Mouse (Mus musculus) forebrain, postnatal 0 days (tissue): ENCODE results near the gene Homer3. TPM values are rescaled to one million over a fixed set of nuclear protein-coding genes. Genes with fewer than 3 reads are reported as not detected.

Experiments
- ATAC-seq: fragments of 200-750 bp; cut with Nextera tagmentation; 2 replicates; pipeline ENCODE4 v1.8.0; 2017; ENCODE audit warnings: mild to moderate bottlenecking, moderate library complexity
- DNase-seq: peaks from one replicate; pipeline ENCODE4 v3.0.0-alpha.2; 2015
- H3K27ac ChIP-seq: fragments of 300-500 bp; sonication (generic); 2 replicates; pipeline ENCODE4 v1.5.1; 2014; ENCODE audit warnings: low read depth, mild to moderate bottlenecking, antibody characterized with exemption, low read length, moderate library complexity, mixed read lengths
- H3K27me3 ChIP-seq: fragments of 300-500 bp; sonication (generic); 2 replicates; pipeline ENCODE4 v1.6.1; 2014; ENCODE audit warnings: mild to moderate bottlenecking, low read length, mixed read lengths; ENCODE audit not compliant: insufficient read depth
- H3K36me3 ChIP-seq: fragments of 300-500 bp; sonication (generic); 2 replicates; pipeline ENCODE4 v1.6.1; 2014; ENCODE audit warnings: mild to moderate bottlenecking, moderate library complexity; ENCODE audit not compliant: insufficient read depth
- H3K4me1 ChIP-seq: fragments of 300-500 bp; sonication (generic); 2 replicates; pipeline ENCODE4 v1.6.1; 2014; ENCODE audit warnings: antibody characterized with exemption; ENCODE audit not compliant: insufficient read depth
- H3K4me2 ChIP-seq: fragments of 300-500 bp; sonication (generic); 2 replicates; pipeline ENCODE4 v1.6.1; 2014; ENCODE audit warnings: low read depth, mild to moderate bottlenecking, moderate library complexity
- H3K4me3 ChIP-seq: fragments of 300-500 bp; sonication (generic); 2 replicates; pipeline ENCODE4 v1.5.1; 2014; ENCODE audit warnings: low read depth, low read length, mixed read lengths
- H3K9ac ChIP-seq: fragments of 300-500 bp; sonication (generic); 2 replicates; pipeline ENCODE4 v1.6.1; 2014; ENCODE audit warnings: mild to moderate bottlenecking
- H3K9me3 ChIP-seq: fragments of 300-500 bp; sonication (generic); 2 replicates; pipeline ENCODE4 v1.6.1; 2016; ENCODE audit warnings: low read length
- CTCF ChIP-seq: sonication (generic); IDR thresholded peaks from 2 replicates; pipeline ENCODE4 v1.5.1; 2016; ENCODE audit warnings: antibody characterized with exemption, control low read depth, low read depth
- WGBS: fragments of 180-500 bp; shearing (Covaris S2); extraction: QIAGEN DNeasy Blood & Tissue Kit; methylation state at CpG from one replicate; pipeline ENCODE4 v1.1.7; 2014; 5-methylcytosine and 5-hydroxymethylcytosine counted together
- polyA plus RNA-seq: library from polyadenylated mRNA; unstranded; fragments of >200 nt; fragmentation: Nextera tagmentation; extraction: Ambion mirVana; gene quantifications from 2 replicates; pipeline ENCODE4 v1.2.1, GENCODE M21; 2015
- total RNA-seq: library from RNA; depleted of rRNA; stranded (reverse); fragments of >200 nt; gene quantifications from 2 replicates; pipeline ENCODE4 v1.2.3, GENCODE M21; 2014; rRNA removed

Homer3 gene
- total and polyA plus RNA-seq, 2 experiments from 2014 or later: 20.2 to 34.7 TPM

GRCm38 (mm10) chr8:70332070-70332877 is 49.6 kb downstream of the Homer3 start:
- no peak overlapping the region for H3K4me3 ChIP-seq
- peak; percentile 80 for ATAC-seq

GRCm38 (mm10) chr8:70332878-70333202 is 50.2 kb downstream of the Homer3 start:
- 88% methylated on average over 6 of the region's 6 CpGs for WGBS
- Histone ChIP-seq H3K27ac (no peak overlapping the region), H3K36me3 (peaks cover 89% of the 10 kb centered on the region), H3K4me3 (no peak overlapping the region), H3K9me3 (no peaks in the 10 kb centered on the region), H3K27me3 (no peaks in the 10 kb centered on the region), H3K4me2 (no peak overlapping the region), H3K9ac (no peak overlapping the region), H3K4me1 (peaks cover 9% of the 10 kb centered on the region; the same call in 1 of the 2 replicates)
- TF ChIP-seq CTCF: no peak
- ATAC-seq (no peak), DNase-seq (no peak)

More at GRCm38 (mm10) chr8:70332070-70332877, 49.6 kb downstream of the Homer3 start:
- Histone ChIP-seq H3K27ac (peak overlapping the region; percentile 45), H3K9me3 (no peaks in the 10 kb centered on the region), H3K36me3 (peaks cover 89% of the 10 kb centered on the region), H3K4me2 (peak overlapping the region; percentile 17; the same call in 1 of the 2 replicates), H3K9ac (peak overlapping the region; percentile 18; the same call in 1 of the 2 replicates), H3K4me1 (peaks cover 9% of the 10 kb centered on the region; the same call in 1 of the 2 replicates), H3K27me3 (no peaks in the 10 kb centered on the region)
- peak; percentile 89 for DNase-seq
- TF ChIP-seq CTCF: peak; percentile 88
- WGBS: 23% methylated on average over 41 of the region's 41 CpGs

DNA sequence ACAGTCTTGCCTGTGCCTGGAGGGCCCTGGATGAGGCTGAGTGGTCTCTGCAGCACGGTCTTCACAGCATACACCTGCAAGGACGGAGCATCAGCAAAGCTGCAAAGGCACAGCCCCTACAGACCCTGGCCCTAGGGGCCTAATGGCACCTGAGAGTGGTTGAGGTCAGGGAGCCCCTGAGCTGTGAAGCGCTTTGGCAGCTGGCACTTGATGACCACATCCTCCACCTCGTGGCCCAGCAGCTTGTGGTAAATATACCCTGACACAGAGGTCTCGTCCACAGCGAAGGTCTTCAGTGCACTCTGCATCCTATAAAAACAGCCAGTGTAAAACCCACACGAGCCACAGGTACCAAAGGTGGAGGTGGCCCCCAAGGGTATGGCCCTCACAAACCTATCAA is 56.3 kb downstream of the Homer3 start:
- H3K9ac ChIP-seq: no peak overlapping the region
- H3K4me3 ChIP-seq: no peak overlapping the region
- no peaks in the 10 kb centered on the region for H3K9me3 ChIP-seq
- no peak for TF ChIP-seq CTCF
- no peaks in the 10 kb centered on the region for H3K27me3 ChIP-seq
- H3K4me1 ChIP-seq: no peaks in the 10 kb centered on the region
- H3K36me3 ChIP-seq: peaks cover 93% of the 10 kb centered on the region
- no peak for DNase-seq
- WGBS: 93% methylated on average over 7 of the region's 7 CpGs
- no peak for ATAC-seq
- no peak overlapping the region for H3K27ac ChIP-seq
- H3K4me2 ChIP-seq: no peak overlapping the region

DNA sequence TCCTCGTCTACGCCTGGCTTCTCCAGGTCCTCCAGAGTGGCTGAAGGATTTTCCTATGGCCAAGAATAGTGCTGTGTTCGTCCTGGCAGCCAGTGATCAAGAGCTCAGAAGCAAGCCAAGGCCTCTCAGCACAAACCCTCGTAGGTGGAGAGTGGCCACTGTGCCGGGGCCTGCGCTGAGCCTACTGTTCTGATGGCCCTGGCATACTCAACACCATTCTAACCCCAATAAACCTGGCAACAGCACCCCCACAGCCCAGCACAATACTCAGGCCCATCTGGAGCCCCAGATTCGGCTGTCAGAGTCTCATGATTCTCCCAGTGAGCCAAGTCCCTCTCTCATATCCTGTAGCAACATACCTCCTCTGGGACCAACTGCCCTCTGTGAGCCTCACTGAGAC is 58.0 kb downstream of the Homer3 start:
- no peak overlapping the region for H3K9ac ChIP-seq
- no peak for DNase-seq
- H3K4me3 ChIP-seq: no peak overlapping the region
- no peaks in the 10 kb centered on the region for H3K9me3 ChIP-seq
- H3K27ac ChIP-seq: no peak overlapping the region
- WGBS: 91% methylated on average over 7 of the region's 7 CpGs
- TF ChIP-seq CTCF: no peak
- no peak overlapping the region for H3K4me2 ChIP-seq
- H3K4me1 ChIP-seq: no peaks in the 10 kb centered on the region
- H3K36me3 ChIP-seq: peaks cover 76% of the 10 kb centered on the region
- no peak for ATAC-seq
- no peaks in the 10 kb centered on the region for H3K27me3 ChIP-seq

DNA sequence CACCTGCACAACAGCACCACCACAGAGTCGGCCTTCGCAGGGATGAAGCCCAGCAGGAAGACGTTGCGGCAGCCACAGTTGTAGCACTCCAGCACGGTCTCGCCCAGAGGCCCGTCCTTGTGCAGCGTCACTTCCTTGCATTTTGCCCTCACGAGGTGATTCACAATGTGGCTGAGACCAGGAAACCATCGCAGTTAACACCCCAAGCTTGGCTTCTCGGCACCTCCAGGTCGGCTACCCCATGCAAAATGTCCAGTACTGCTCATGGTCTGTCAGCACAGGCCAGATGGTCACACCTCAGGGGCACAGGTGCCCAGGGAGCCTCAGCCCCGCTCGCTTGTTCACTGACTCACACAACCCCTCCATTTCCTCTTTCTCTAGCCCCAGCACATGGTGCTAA is 59.4 kb downstream of the Homer3 start:
- 93% methylated on average over 14 of the region's 14 CpGs for WGBS
- no peak overlapping the region for H3K27ac ChIP-seq
- H3K9ac ChIP-seq: no peak overlapping the region
- H3K36me3 ChIP-seq: peaks cover 65% of the 10 kb centered on the region
- H3K4me3 ChIP-seq: no peak overlapping the region
- no peak for ATAC-seq
- TF ChIP-seq CTCF: no peak
- H3K4me1 ChIP-seq: no peaks in the 10 kb centered on the region
- H3K27me3 ChIP-seq: no peaks in the 10 kb centered on the region
- DNase-seq: no peak
- no peak overlapping the region for H3K4me2 ChIP-seq
- no peaks in the 10 kb centered on the region for H3K9me3 ChIP-seq

DNA sequence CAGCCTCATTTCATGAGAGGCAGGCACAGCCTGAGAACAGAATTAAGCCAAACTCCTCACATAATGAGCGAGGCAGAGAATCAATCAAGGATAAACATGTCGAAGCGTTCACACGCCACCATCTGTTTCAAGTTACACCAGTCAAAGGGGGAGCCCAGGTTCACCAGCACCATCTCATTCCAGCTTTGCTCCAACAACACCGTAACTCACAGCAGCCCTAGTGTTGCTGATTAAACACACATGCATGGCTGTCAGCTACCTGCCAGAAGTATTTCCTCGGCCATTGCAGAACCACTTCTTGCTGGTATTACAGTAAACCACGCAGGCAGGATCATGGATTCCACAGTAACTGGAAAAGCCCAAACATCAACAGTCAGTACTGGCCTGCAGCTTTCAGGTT is 60.4 kb downstream of the Homer3 start:
- Histone ChIP-seq H3K4me3 (no peak overlapping the region), H3K9me3 (no peaks in the 10 kb centered on the region), H3K4me1 (no peaks in the 10 kb centered on the region), H3K4me2 (no peak overlapping the region), H3K36me3 (peaks cover 55% of the 10 kb centered on the region), H3K27me3 (no peaks in the 10 kb centered on the region), H3K27ac (no peak overlapping the region), H3K9ac (no peak overlapping the region)
- ATAC-seq: no peak
- WGBS: 68% methylated on average over 7 of the region's 7 CpGs
- no peak for TF ChIP-seq CTCF
- no peak for DNase-seq

GRCm38 (mm10) chr8:70343696-70344095 is 61.1 kb downstream of the Homer3 start:
- Histone ChIP-seq H3K36me3 (peaks cover 48% of the 10 kb centered on the region), H3K9me3 (no peaks in the 10 kb centered on the region), H3K27me3 (no peaks in the 10 kb centered on the region), H3K9ac (no peak overlapping the region), H3K4me2 (no peak overlapping the region), H3K27ac (no peak overlapping the region), H3K4me3 (no peak overlapping the region), H3K4me1 (no peaks in the 10 kb centered on the region)
- DNase-seq (peak; percentile 71), ATAC-seq (peak; percentile 87)
- peak; percentile 67 for TF ChIP-seq CTCF
- 52% methylated on average over 6 of the region's 6 CpGs for WGBS

Other genes with a start within 250 kb of the Homer3 start
- gene Mau2, start 240.1 kb upstream of the Homer3 start, total RNA-seq: 137 and 142 TPM in 2 replicates
- gene Mau2, start 240.1 kb upstream of the Homer3 start, polyA plus RNA-seq: 46.6 and 56.2 TPM in 2 replicates
- gene Sugp1, start 240.0 kb upstream of the Homer3 start, total RNA-seq: 19.9 and 20.9 TPM in 2 replicates
- 41.8 and 46.1 TPM in 2 replicates for gene Sugp1, start 240.0 kb upstream of the Homer3 start, polyA plus RNA-seq
- 0.92 and 3.0 TPM in 2 replicates for gene Tm6sf2, start 209.9 kb upstream of the Homer3 start, total RNA-seq
- gene Tm6sf2, start 209.9 kb upstream of the Homer3 start, polyA plus RNA-seq: 0.18 and 0.56 TPM in 2 replicates
- 0.31 and 0.48 TPM in 2 replicates for gene Hapln4, start 199.4 kb upstream of the Homer3 start, total RNA-seq
- 0.53 and 0.71 TPM in 2 replicates for gene Hapln4, start 199.4 kb upstream of the Homer3 start, polyA plus RNA-seq
- gene Ncan, start 162.0 kb upstream of the Homer3 start, total RNA-seq: 316 and 372 TPM in 2 replicates
- gene Ncan, start 162.0 kb upstream of the Homer3 start, polyA plus RNA-seq: 112 and 209 TPM in 2 replicates
- gene Nr2c2ap, start 151.5 kb upstream of the Homer3 start, total RNA-seq: 6.6 and 7.2 TPM in 2 replicates
- 55.9 and 58.0 TPM in 2 replicates for gene Nr2c2ap, start 151.5 kb upstream of the Homer3 start, polyA plus RNA-seq
- gene Rfxank, start 143.7 kb upstream of the Homer3 start, total RNA-seq: 8.5 and 10.2 TPM in 2 replicates
- 6.0 and 7.9 TPM in 2 replicates for gene Rfxank, start 143.7 kb upstream of the Homer3 start, polyA plus RNA-seq
- 59.3 and 74.9 TPM in 2 replicates for gene Borcs8, start 143.3 kb upstream of the Homer3 start, total RNA-seq
- 56.5 and 64.4 TPM in 2 replicates for gene Borcs8, start 143.3 kb upstream of the Homer3 start, polyA plus RNA-seq
- 0.90 TPM in 1 of 2 replicates, not detected in the other for gene Mef2b, start 143.1 kb upstream of the Homer3 start, total RNA-seq
- 1.3 and 1.7 TPM in 2 replicates for gene Mef2b, start 143.1 kb upstream of the Homer3 start, polyA plus RNA-seq
- 60.7 and 74.9 TPM in 2 replicates for gene Tmem161a, start 110.5 kb upstream of the Homer3 start, total RNA-seq
- 43.3 and 52.7 TPM in 2 replicates for gene Tmem161a, start 110.5 kb upstream of the Homer3 start, polyA plus RNA-seq
- 11.7 and 12.0 TPM in 2 replicates for gene Slc25a42, start 70.5 kb upstream of the Homer3 start, total RNA-seq
- gene Slc25a42, start 70.5 kb upstream of the Homer3 start, polyA plus RNA-seq: 4.6 and 6.2 TPM in 2 replicates
- 119 and 129 TPM in 2 replicates for gene Sugp2, start 48.6 kb upstream of the Homer3 start, total RNA-seq
- gene Sugp2, start 48.6 kb upstream of the Homer3 start, polyA plus RNA-seq: 50.9 and 65.0 TPM in 2 replicates
- gene Armc6, start 48.4 kb upstream of the Homer3 start, total RNA-seq: 108 and 136 TPM in 2 replicates
- gene Armc6, start 48.4 kb upstream of the Homer3 start, polyA plus RNA-seq: 119 and 122 TPM in 2 replicates
- 46.6 and 49.3 TPM in 2 replicates for gene Ddx49, start 19.7 kb downstream of the Homer3 start, total RNA-seq
- gene Ddx49, start 19.7 kb downstream of the Homer3 start, polyA plus RNA-seq: 49.3 and 54.9 TPM in 2 replicates
- gene Cope, start 19.7 kb downstream of the Homer3 start, total RNA-seq: 86.6 and 110 TPM in 2 replicates
- 259 and 296 TPM in 2 replicates for gene Cope, start 19.7 kb downstream of the Homer3 start, polyA plus RNA-seq
- 52.5 and 58.4 TPM in 2 replicates for gene Cers1, start 32.9 kb downstream of the Homer3 start, total RNA-seq
- gene Cers1, start 32.9 kb downstream of the Homer3 start, polyA plus RNA-seq: 37.8 and 45.3 TPM in 2 replicates
- gene Gdf1, start 47.0 kb downstream of the Homer3 start, total RNA-seq: 8.1 and 9.3 TPM in 2 replicates
- gene Gdf1, start 47.0 kb downstream of the Homer3 start, polyA plus RNA-seq: 6.2 and 8.0 TPM in 2 replicates
- 28.1 and 38.7 TPM in 2 replicates for gene Upf1, start 70.5 kb downstream of the Homer3 start, total RNA-seq
- 7.1 and 9.0 TPM in 2 replicates for gene Upf1, start 70.5 kb downstream of the Homer3 start, polyA plus RNA-seq
- gene Comp, start 90.7 kb downstream of the Homer3 start, total RNA-seq: 0.81 TPM in 1 of 2 replicates, not detected in the other
- 0.05 and 0.29 TPM in 2 replicates for gene Comp, start 90.7 kb downstream of the Homer3 start, polyA plus RNA-seq
- 41.2 and 51.7 TPM in 2 replicates for gene Crtc1, start 156.8 kb downstream of the Homer3 start, total RNA-seq
- gene Crtc1, start 156.8 kb downstream of the Homer3 start, polyA plus RNA-seq: 43.8 and 52.9 TPM in 2 replicates
- 29.9 and 34.8 TPM in 2 replicates for gene Klhl26, start 194.1 kb downstream of the Homer3 start, total RNA-seq
- gene Klhl26, start 194.1 kb downstream of the Homer3 start, polyA plus RNA-seq: 30.8 and 35.3 TPM in 2 replicates
- gene Tmem59l, start 204.5 kb downstream of the Homer3 start, total RNA-seq: 96.0 and 115 TPM in 2 replicates
- gene Tmem59l, start 204.5 kb downstream of the Homer3 start, polyA plus RNA-seq: 147 and 150 TPM in 2 replicates
- gene Crlf1, start 210.3 kb downstream of the Homer3 start, total RNA-seq: 6.5 and 20.9 TPM in 2 replicates
- 24.6 and 34.5 TPM in 2 replicates for gene Crlf1, start 210.3 kb downstream of the Homer3 start, polyA plus RNA-seq
- 130 and 148 TPM in 2 replicates for gene Rex1bd, start 223.9 kb downstream of the Homer3 start, total RNA-seq
- gene Rex1bd, start 223.9 kb downstream of the Homer3 start, polyA plus RNA-seq: 200 and 247 TPM in 2 replicates
- 459 and 595 TPM in 2 replicates for gene Uba52, start 228.0 kb downstream of the Homer3 start, total RNA-seq
- 808 and 1,035 TPM in 2 replicates for gene Uba52, start 228.0 kb downstream of the Homer3 start, polyA plus RNA-seq
- gene Fkbp8, start 244.9 kb downstream of the Homer3 start, total RNA-seq: 559 and 592 TPM in 2 replicates
- gene Fkbp8, start 244.9 kb downstream of the Homer3 start, polyA plus RNA-seq: 385 and 426 TPM in 2 replicates
- 39.1 and 43.5 TPM in 2 replicates for gene Kxd1, start 245.1 kb downstream of the Homer3 start, total RNA-seq
- 51.6 and 51.9 TPM in 2 replicates for gene Kxd1, start 245.1 kb downstream of the Homer3 start, polyA plus RNA-seq